Mouse (Mus musculus) right cerebral cortex, postnatal 4 days (tissue): ENCODE results near the gene Tmem8b.

Source experiments
- DNase-seq: peaks from one replicate; pipeline ENCODE4 v3.0.0-alpha.2; 2022

Tmem8b gene

GRCm38 (mm10) chr4:43668782-43669427, at the start of gene Tmem8b, which contains the start of gene Fam221b:
TSS of gene Tmem8b (plus strand) at chr4:43668971.
TSS of gene Fam221b (minus strand) at chr4:43669145.
- peak; percentile 86 for DNase-seq

DNA sequence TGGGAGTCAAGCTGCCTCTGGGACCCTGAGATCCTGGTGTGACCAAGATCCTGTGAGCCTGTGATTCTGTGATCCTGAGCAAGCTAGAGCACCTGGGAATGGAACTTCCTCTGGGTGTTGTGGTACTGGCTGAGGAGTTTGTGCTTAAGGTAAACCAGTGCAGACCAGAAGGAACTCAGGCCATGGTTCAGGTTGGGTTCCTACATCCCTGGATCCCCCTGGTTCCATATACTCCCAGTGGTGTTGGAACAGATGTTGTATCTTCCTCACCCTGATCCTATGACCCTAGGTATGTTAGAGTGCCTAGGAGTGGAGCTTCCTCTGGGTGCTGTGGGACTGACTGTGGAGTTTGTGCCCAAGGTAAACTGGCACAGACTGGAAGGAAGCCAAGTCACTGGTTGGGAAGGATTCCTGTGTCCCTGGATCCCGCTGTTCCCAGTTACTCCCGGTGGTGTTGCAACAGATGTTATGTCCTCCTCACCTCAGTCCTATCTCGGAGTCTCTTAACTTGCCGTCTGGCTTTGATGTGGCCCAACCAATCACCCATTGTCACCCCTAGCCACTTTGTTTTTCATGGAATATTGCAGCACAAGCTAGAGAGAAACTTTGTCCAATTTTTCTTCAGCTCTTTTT, 48.5 kb upstream of the Tmem8b start:
- DNase-seq: no peak

GRCm38 (mm10) chr4:43629106-43629817, 39.5 kb upstream of the Tmem8b start:
- DNase-seq: no peak

- DNase-seq: peak; percentile 66
Observed at GRCm38 (mm10) chr4:43630030-43630581, 38.7 kb upstream of the Tmem8b start.

DNA sequence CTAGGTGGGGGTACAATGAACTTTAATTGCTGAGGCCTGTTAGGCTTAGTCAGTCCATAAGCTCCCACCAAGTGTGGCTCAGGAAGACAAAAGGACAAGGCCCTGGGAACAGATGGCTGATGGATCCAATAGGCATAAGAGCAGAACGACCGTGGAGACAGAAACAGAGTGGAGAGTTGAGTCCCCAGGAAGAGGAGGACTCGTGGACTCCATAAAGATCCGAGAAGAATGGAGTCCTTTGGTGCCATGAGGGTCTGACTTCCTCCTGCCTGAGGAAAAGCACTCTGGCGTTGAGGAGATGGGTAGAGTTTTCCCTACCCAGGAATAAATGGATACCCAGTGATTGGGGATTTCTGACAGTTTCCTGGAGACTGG, 38.1 kb upstream of the Tmem8b start:
- DNase-seq: no peak

- peak; percentile 63 for DNase-seq
Observed at GRCm38 (mm10) chr4:43631046-43631955, 37.5 kb upstream of the Tmem8b start, which contains the start of gene Npr2. TSS of gene Npr2 (plus strand) at chr4:43631935.

DNA sequence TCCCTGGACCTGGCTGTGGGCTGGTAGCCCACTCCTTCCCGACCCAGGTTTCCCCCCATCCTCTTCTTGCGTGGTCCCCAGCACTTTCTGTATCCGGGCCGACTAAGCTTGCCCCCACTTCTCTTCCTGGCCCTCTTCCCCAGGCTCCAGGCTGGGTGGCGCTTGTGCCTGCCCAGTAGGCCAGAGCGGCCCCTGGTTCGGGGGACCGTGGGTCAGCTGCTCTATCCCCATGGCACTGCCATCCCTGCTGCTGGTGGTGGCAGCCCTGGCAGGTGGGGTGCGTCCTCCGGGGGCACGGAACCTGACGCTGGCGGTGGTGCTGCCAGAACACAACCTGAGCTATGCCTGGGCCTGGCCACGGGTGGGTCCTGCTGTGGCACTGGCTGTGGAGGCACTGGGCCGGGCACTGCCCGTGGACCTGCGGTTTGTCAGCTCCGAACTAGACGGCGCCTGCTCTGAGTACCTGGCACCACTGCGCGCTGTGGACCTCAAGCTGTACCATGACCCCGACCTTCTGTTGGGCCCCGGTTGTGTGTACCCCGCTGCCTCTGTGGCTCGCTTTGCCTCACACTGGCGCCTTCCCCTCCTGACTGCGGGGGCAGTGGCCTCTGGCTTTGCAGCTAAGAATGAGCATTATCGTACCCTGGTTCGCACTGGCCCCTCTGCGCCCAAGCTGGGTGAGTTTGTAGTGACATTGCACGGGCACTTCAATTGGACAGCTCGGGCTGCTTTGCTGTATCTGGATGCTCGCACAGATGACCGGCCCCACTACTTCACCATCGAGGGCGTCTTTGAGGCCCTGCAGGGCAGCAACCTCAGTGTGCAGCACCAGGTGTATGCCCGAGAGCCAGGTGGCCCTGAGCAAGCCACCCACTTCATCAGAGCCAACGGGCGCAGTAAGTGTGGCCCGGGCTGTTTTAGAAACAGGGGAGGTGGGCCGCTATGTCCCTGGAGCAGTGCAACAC, 36.5 kb upstream of the Tmem8b start:
- peak; percentile 44 for DNase-seq

GRCm38 (mm10) chr4:43633296-43633695, 35.5 kb upstream of the Tmem8b start:
- DNase-seq: no peak

GRCm38 (mm10) chr4:43633736-43634135, 35.0 kb upstream of the Tmem8b start:
- no peak for DNase-seq

DNA sequence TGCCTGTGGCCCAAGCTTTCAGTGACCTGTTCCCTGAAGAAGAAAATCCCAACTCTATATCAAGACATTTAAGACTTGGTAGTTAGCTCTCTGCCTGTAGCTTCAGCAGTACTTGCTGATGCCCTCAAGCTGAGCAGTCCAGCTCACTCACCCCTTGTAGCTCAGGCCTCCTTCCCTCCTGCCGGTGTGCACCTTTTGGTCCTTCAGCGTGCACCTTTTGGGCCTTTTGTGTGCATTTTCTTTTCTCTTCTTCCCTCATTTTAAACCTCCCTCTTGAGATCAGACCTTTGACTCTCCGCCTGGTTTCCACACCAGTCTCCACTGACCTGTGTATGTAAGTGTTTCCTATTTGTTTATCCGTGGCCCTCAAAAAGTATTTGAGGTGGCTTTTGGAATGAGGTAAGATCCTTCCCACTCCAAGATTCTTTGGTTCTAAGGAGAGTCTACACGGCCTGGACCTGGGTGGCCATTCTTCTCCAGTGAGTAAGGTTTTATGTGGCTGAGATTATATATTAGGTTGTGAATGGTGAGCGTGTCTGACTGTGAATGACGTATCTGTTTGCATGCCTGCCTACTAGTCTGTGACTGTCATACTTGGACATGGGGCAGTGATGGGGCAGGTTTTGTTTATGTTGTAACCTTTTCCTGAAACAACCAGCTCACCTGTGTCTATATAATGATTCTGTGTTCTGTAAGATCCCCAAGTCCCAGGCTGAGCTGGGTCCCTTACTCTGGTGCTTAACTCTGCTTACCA, 34.0 kb upstream of the Tmem8b start:
- no peak for DNase-seq

DNA sequence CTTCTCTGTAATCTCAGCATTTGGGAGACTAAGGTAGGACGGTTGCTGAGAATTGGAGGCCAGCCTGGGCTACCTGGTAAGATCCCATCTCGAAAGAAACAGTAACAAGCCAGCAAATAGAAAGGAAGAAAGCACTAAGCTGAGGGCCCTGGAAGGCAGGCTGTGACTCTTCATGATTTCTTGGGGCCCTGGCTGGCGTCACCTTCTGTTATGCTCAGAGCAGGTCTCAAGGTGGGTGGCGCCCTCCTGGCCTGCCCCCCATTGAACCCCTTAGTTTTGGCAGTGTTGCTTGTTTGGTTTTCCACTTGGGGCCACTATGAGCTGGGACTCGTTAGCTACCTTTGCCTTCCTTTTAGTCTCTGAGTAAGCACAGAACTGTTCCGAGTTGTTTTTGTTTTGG, 32.0 kb upstream of the Tmem8b start:
- DNase-seq: no peak

- no peak for DNase-seq
Observed at GRCm38 (mm10) chr4:43640076-43640475, 28.7 kb upstream of the Tmem8b start.

- DNase-seq: no peak
Observed at GRCm38 (mm10) chr4:43640491-43640890, 28.3 kb upstream of the Tmem8b start.

GRCm38 (mm10) chr4:43649783-43650182, 19.0 kb upstream of the Tmem8b start:
- DNase-seq: no peak

- DNase-seq: no peak
Observed at GRCm38 (mm10) chr4:43652726-43653125, 16.0 kb upstream of the Tmem8b start.

DNA sequence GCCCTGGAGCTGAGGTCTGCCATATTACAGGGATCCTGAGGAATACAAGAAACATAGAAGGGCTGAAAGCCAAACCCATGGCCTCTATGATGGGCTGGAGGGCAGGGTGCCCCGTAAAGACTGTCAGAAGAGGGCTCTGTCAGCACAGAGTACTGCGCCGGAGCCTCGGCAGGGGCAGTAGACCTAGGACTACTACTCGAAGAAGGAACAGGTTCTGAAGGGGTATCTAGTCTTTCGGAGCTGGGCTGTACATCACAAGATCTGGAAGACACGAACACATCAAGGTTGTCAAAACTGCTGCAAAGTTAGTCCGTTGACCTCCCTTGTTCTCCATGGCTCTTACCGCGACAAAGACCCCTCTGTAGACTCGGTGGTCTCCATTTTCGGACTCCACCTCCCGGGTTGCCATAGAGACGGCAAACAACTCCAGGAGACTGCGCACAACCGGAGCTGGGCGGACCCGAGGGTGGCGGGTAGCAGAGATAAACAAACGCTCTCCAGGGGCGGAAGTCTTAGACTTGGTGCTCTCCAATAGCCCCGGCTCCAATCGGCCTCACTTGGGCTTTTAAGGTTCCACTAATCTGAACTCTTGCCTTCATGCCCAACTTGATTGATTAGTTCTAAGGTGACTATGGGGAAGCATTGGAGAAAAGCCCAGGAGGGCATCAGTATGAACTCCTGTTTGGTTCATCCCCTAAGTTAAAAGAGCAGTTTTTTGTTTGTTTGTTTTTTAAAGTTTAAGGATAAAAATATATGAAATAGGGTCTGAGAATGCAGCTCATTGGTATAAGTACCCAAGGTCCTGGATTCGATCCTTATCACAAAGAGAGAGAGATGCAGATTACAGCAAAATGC, 15.4 kb upstream of the Tmem8b start, which contains the start of gene Spag8:
Gene Spag8 (minus strand): TSS at position 434 of the 855 bp plus-strand sequence.
- peak; percentile 67 for DNase-seq

DNA sequence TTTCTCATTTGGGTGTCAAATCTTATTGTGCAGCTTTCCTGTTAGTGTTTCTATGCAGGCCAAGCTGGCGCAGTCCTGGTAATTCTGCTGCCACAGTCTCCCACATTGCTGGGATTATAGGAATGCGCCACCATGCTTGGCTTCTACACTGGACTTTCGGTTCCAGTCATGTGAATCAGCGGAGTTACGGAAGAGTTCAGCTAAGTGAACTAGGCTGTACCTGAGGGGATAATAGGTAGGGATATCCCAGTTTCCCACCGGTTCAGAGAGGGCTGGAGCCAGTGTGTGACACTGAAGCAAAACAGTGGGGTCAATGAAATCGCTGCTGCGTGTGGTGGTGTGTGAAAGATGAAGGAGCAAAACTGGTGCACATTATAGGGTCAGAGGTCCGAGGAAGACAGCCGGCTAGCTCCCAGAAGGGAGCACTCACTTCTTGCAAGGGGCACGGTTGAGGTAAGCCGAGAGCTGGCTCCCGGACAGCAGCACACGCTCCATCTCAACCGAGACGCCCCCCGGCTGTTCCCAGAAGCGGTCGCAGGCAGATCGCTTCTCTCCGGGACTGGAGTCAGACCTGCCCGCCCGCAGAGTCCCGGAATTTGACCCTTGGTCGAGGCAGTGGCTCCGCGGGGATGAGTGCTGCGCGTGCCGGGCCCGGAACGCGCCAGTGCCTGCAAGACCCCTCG, 13.0 kb upstream of the Tmem8b start:
- no peak for DNase-seq

- peak; percentile 89 for DNase-seq
Observed at GRCm38 (mm10) chr4:43656339-43657109, 12.2 kb upstream of the Tmem8b start, which contains the start of gene Hint2. TSS of gene Hint2 (minus strand) at chr4:43656466.
